Mouse (Mus musculus): Measurements from ENCODE around the gene Pigk. TPM values are rescaled to one million over a fixed set of nuclear protein-coding genes. Genes with fewer than 3 reads are reported as not detected.

Gene Pigk
- total RNA-seq, 1 experiment = 44.6 TPM

DNA sequence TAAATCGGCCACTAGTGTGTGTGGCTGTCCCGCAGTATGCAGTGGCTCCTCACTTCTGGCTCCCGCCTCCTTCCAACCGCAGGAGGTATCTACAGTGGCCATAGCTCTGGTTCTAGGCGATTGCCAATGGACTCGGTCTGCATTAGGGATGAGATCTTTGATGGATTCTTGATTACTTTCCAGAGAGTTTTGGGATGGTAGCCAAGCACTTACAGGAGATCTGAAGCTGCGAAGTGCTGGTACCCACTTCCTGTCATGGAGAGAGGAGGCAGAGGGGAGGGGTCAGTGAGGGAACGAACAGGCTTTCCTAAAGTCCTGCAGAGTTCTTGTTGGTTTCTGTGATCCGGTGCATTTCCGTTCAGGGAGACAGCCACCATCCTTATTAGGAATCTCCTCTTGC lies 304.2 kb downstream of the Pigk start:
- H3K27ac ChIP-seq (ENCODE audit: insufficient read depth, low read depth, low read length, poor library complexity, severe bottlenecking) = no peak overlapping the region
- in situ Hi-C loops (cut with MboI; ENCODE audit: low sequenced_read_pairs in 2 of 2, unreplicated experiment in 2 of 2) = no loop called here
- DNase-seq (ENCODE audit: low read depth, low spot score) = no peak
- H3K9ac ChIP-seq (ENCODE audit: insufficient read depth, low read depth, low read length, poor library complexity, severe bottlenecking) = no peak overlapping the region
- no peaks in the 10 kb centered on the region for H3K9me3 ChIP-seq (ENCODE audit: control insufficient read depth, insufficient read depth, low read depth, low read length)
- no peak overlapping the region for H3K4me3 ChIP-seq (ENCODE audit: insufficient read depth in 1 of 2, low read depth in 1 of 2, low read length in 2 of 2, poor library complexity in 1 of 2, severe bottlenecking in 1 of 2)
- no peaks in the 10 kb centered on the region for H3K4me1 ChIP-seq (ENCODE audit: control insufficient read depth in 2 of 2, insufficient read depth in 2 of 2, low read length in 2 of 2, poor library complexity in 1 of 2)
- no peak for TF ChIP-seq ZC3H11A (IDR thresholded peaks at IDR 0.05; ENCODE audit: borderline replicate concordance, low read depth, low read length)
- TF ChIP-seq HCFC1 (IDR thresholded peaks at IDR 0.05; ENCODE audit: borderline replicate concordance, insufficient read depth, low read length) = no peak
- no peak for TF ChIP-seq MAFK (IDR thresholded peaks at IDR 0.05; ENCODE audit: insufficient read depth, low read depth, low read length)
- H3K36me3 ChIP-seq (ENCODE audit: control insufficient read depth, insufficient read depth, low read length, poor library complexity, severe bottlenecking) = no peaks in the 10 kb centered on the region

DNA sequence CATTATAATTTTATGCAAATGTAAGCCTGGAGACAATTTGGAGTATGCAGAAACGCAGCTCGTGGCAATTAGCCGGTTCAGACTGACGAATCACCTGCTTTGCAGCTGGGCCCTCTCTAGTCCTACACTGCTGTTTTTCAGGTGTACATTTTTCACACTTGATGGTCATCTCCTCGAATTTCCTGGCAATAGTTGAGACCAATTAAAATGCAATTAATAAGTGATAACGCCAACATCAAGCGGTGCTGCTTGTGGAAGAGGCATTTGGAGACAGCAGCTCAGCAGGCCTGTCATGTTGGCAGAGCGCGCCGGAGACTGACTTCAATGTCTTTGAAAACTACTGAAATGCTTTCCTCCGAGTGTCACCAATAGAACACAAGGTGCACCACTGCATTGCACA lies 310.1 kb downstream of the Pigk start:
- Histone ChIP-seq H3K4me3 (ENCODE audit: insufficient read depth in 1 of 2, low read depth in 1 of 2, low read length in 2 of 2, poor library complexity in 1 of 2, severe bottlenecking in 1 of 2) (no peak overlapping the region), H3K27ac (ENCODE audit: insufficient read depth, low read depth, low read length, poor library complexity, severe bottlenecking) (no peak overlapping the region), H3K9me3 (ENCODE audit: control insufficient read depth, insufficient read depth, low read depth, low read length) (no peaks in the 10 kb centered on the region), H3K9ac (ENCODE audit: insufficient read depth, low read depth, low read length, poor library complexity, severe bottlenecking) (no peak overlapping the region), H3K4me1 (ENCODE audit: control insufficient read depth in 2 of 2, insufficient read depth in 2 of 2, low read length in 2 of 2, poor library complexity in 1 of 2) (no peaks in the 10 kb centered on the region), H3K36me3 (ENCODE audit: control insufficient read depth, insufficient read depth, low read length, poor library complexity, severe bottlenecking) (no peaks in the 10 kb centered on the region)
- TF ChIP-seq CHD2 (IDR thresholded peaks at IDR 0.05; ENCODE audit: low read depth, low read length) (no peak), ZC3H11A (IDR thresholded peaks at IDR 0.05; ENCODE audit: borderline replicate concordance, low read depth, low read length) (no peak)
- in situ Hi-C loops (cut with MboI; ENCODE audit: low sequenced_read_pairs in 2 of 2, unreplicated experiment in 2 of 2) = no loop called here
- DNase-seq (ENCODE audit: low read depth, low spot score) = no peak

Other genes starting within 250 kb of the Pigk start
- 0.42 and 0.76 TPM in 2 replicates for gene Ak5, start 45.7 kb upstream of the Pigk start, total RNA-seq (2012; rRNA removed)

Measured in ES-E14 (cell line).